Mouse (Mus musculus): ENCODE measurements at regions not wholly inside any gene's neighbourhood (a gene's known extent, or its start where the extent isn't known, plus 50 kb on each side); places are given as distances from the start of the nearest gene placed in this dataset.
A peak's percentile ranks its signal among the peaks of the same experiment; 100 is the strongest.
"Not testable (repeated sequence)": the region's sequence is repeated elsewhere in the genome, so short reads cannot be mapped to it uniquely, and the experiment has no call there.

- no peak for ATAC-seq
- H3K36me3 ChIP-seq (ENCODE audit: control insufficient read depth, insufficient read depth): no peaks in the 10 kb centered on the region
- no peaks in the 10 kb centered on the region for H3K4me1 ChIP-seq (replicated peaks; ENCODE audit: control insufficient read depth, insufficient read depth, low read length)
- H3K27me3 ChIP-seq (replicated peaks; ENCODE audit: control insufficient read depth, insufficient read depth, low read length): no peaks in the 10 kb centered on the region
- no peaks in the 10 kb centered on the region for H3K9me3 ChIP-seq (ENCODE audit: control insufficient read depth, low read length)
- no peak overlapping the region for H3K4me3 ChIP-seq (replicated peaks; ENCODE audit: low read length)
- no peak overlapping the region for H3K4me2 ChIP-seq (ENCODE audit: low read length)
- WGBS: 50% methylated on average over 1 of the region's 1 CpGs
- no peak overlapping the region for H3K9ac ChIP-seq (replicated peaks; ENCODE audit: low read depth, low read length)
- H3K27ac ChIP-seq (ENCODE audit: low read length): no peak overlapping the region
Observed at GRCm38 (mm10) chr3:118194754-118195153, 326.0 kb upstream of the Snx7 start.

DNA sequence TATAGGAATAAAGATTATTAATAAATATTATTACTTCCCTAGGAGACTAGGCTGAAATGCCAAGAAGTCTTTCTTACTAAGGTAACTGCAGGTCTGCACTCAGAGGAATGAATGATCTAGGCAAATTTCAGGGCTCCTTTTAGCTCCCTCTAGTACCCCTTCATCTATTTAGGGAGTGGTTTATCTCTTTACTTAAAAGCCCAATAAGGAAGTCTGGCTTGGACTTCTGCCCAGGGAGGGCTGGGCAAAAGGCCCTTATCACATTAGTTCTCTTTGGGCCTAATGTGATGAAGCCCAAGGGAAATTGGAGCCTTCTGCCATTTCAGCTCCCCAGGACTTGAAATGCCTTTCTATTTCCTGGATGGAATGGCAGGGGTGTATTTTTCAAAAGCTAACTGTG is 320.6 kb upstream of the Snx7 start:
- ATAC-seq: no peak
- H3K9ac ChIP-seq (replicated peaks; ENCODE audit: low read depth, low read length): no peak overlapping the region

GRCm38 (mm10) chr3:118177446-118177845 is 308.7 kb upstream of the Snx7 start:
- H3K9ac ChIP-seq (replicated peaks; ENCODE audit: low read depth, low read length): no peak overlapping the region

More for the DNA sequence above, 320.6 kb upstream of the Snx7 start:
- Histone ChIP-seq H3K4me1 (replicated peaks; ENCODE audit: control insufficient read depth, insufficient read depth, low read length) (no peaks in the 10 kb centered on the region), H3K4me3 (replicated peaks; ENCODE audit: low read length) (no peak overlapping the region), H3K4me2 (ENCODE audit: low read length) (no peak overlapping the region), H3K9me3 (ENCODE audit: control insufficient read depth, low read length) (no peaks in the 10 kb centered on the region), H3K36me3 (ENCODE audit: control insufficient read depth, insufficient read depth) (no peaks in the 10 kb centered on the region), H3K27me3 (replicated peaks; ENCODE audit: control insufficient read depth, insufficient read depth, low read length) (no peaks in the 10 kb centered on the region), H3K27ac (ENCODE audit: low read length) (no peak overlapping the region)

GRCm38 (mm10) chr3:118162916-118163315 is 294.2 kb upstream of the Snx7 start:
- 83% methylated on average over 2 of the region's 2 CpGs for WGBS
- H3K4me2 ChIP-seq (ENCODE audit: low read length): no peak overlapping the region
- H3K27me3 ChIP-seq (replicated peaks; ENCODE audit: control insufficient read depth, insufficient read depth, low read length): no peaks in the 10 kb centered on the region
- no peaks in the 10 kb centered on the region for H3K9me3 ChIP-seq (ENCODE audit: control insufficient read depth, low read length)
- ATAC-seq: no peak
- no peaks in the 10 kb centered on the region for H3K36me3 ChIP-seq (ENCODE audit: control insufficient read depth, insufficient read depth)
- H3K9ac ChIP-seq (replicated peaks; ENCODE audit: low read depth, low read length): no peak overlapping the region
- no peaks in the 10 kb centered on the region for H3K4me1 ChIP-seq (replicated peaks; ENCODE audit: control insufficient read depth, insufficient read depth, low read length)
- H3K27ac ChIP-seq (ENCODE audit: low read length): no peak overlapping the region
- no peak overlapping the region for H3K4me3 ChIP-seq (replicated peaks; ENCODE audit: low read length)

More at GRCm38 (mm10) chr3:118177446-118177845, 308.7 kb upstream of the Snx7 start:
- H3K27ac ChIP-seq (ENCODE audit: low read length): no peak overlapping the region
- no peaks in the 10 kb centered on the region for H3K36me3 ChIP-seq (ENCODE audit: control insufficient read depth, insufficient read depth)
- no peaks in the 10 kb centered on the region for H3K27me3 ChIP-seq (replicated peaks; ENCODE audit: control insufficient read depth, insufficient read depth, low read length)
- H3K4me2 ChIP-seq (ENCODE audit: low read length): no peak overlapping the region
- no peak for ATAC-seq
- WGBS: 96% methylated on average over 2 of the region's 2 CpGs
- no peaks in the 10 kb centered on the region for H3K4me1 ChIP-seq (replicated peaks; ENCODE audit: control insufficient read depth, insufficient read depth, low read length)
- H3K9me3 ChIP-seq (ENCODE audit: control insufficient read depth, low read length): no peaks in the 10 kb centered on the region
- no peak overlapping the region for H3K4me3 ChIP-seq (replicated peaks; ENCODE audit: low read length)

GRCm38 (mm10) chr3:118144788-118145187 is 276.1 kb upstream of the Snx7 start:
- peaks cover 2% of the 10 kb centered on the region; the same call in 1 of the 2 replicates for H3K4me1 ChIP-seq (replicated peaks; ENCODE audit: control insufficient read depth, insufficient read depth, low read length)
- no peak overlapping the region for H3K9ac ChIP-seq (replicated peaks; ENCODE audit: low read depth, low read length)
- no peaks in the 10 kb centered on the region for H3K27me3 ChIP-seq (replicated peaks; ENCODE audit: control insufficient read depth, insufficient read depth, low read length)
- WGBS: 72% methylated on average over 1 of the region's 1 CpGs
- no peak overlapping the region for H3K27ac ChIP-seq (ENCODE audit: low read length)
- no peak overlapping the region for H3K4me2 ChIP-seq (ENCODE audit: low read length)
- H3K4me3 ChIP-seq (replicated peaks; ENCODE audit: low read length): no peak overlapping the region
- no peaks in the 10 kb centered on the region for H3K36me3 ChIP-seq (ENCODE audit: control insufficient read depth, insufficient read depth)
- H3K9me3 ChIP-seq (ENCODE audit: control insufficient read depth, low read length): no peaks in the 10 kb centered on the region
- peak; percentile 57 for ATAC-seq

- H3K4me1 ChIP-seq (replicated peaks; ENCODE audit: control insufficient read depth, insufficient read depth, low read length): peaks cover 2% of the 10 kb centered on the region; the same call in 1 of the 2 replicates
- H3K4me3 ChIP-seq (replicated peaks; ENCODE audit: low read length): no peak overlapping the region
- no peak overlapping the region for H3K4me2 ChIP-seq (ENCODE audit: low read length)
- peak overlapping the region; percentile 60 for H3K27ac ChIP-seq (ENCODE audit: low read length)
- no peaks in the 10 kb centered on the region for H3K27me3 ChIP-seq (replicated peaks; ENCODE audit: control insufficient read depth, insufficient read depth, low read length)
- no peaks in the 10 kb centered on the region for H3K9me3 ChIP-seq (ENCODE audit: control insufficient read depth, low read length)
- WGBS: 30% methylated on average over 8 of the region's 8 CpGs
- ATAC-seq: peak; percentile 81
- no peaks in the 10 kb centered on the region for H3K36me3 ChIP-seq (ENCODE audit: control insufficient read depth, insufficient read depth)
- H3K9ac ChIP-seq (replicated peaks; ENCODE audit: low read depth, low read length): no peak overlapping the region
Observed at GRCm38 (mm10) chr3:118141731-118142130, 273.0 kb upstream of the Snx7 start.

DNA sequence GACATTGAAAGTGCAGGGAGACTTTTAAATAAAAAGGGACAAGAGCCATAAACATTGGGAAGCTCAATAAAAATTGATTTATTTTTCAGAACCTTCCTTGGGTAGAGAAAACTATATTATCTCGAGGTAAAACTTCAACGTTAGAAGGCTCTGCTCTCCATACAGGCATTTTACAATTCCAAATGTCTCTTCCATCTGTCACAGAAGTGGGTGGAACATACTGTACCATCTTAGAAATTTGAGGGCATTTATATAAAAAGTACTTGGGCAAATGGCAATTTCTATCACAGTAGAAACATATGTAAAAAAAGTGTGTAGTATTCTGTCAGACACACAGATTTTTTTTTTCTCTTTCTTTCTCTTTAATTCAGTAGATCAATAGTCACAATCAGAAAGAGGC is 271.4 kb upstream of the Snx7 start:
- Histone ChIP-seq H3K36me3 (ENCODE audit: control insufficient read depth, insufficient read depth) (no peaks in the 10 kb centered on the region), H3K4me3 (replicated peaks; ENCODE audit: low read length) (no peak overlapping the region), H3K4me2 (ENCODE audit: low read length) (no peak overlapping the region), H3K27me3 (replicated peaks; ENCODE audit: control insufficient read depth, insufficient read depth, low read length) (no peaks in the 10 kb centered on the region), H3K9me3 (ENCODE audit: control insufficient read depth, low read length) (no peaks in the 10 kb centered on the region), H3K9ac (replicated peaks; ENCODE audit: low read depth, low read length) (no peak overlapping the region), H3K4me1 (replicated peaks; ENCODE audit: control insufficient read depth, insufficient read depth, low read length) (peaks cover 2% of the 10 kb centered on the region; the same call in 1 of the 2 replicates), H3K27ac (ENCODE audit: low read length) (no peak overlapping the region; the same call in 1 of the 2 replicates)
- ATAC-seq: no peak
- WGBS: 49% methylated on average over 2 of the region's 2 CpGs

DNA sequence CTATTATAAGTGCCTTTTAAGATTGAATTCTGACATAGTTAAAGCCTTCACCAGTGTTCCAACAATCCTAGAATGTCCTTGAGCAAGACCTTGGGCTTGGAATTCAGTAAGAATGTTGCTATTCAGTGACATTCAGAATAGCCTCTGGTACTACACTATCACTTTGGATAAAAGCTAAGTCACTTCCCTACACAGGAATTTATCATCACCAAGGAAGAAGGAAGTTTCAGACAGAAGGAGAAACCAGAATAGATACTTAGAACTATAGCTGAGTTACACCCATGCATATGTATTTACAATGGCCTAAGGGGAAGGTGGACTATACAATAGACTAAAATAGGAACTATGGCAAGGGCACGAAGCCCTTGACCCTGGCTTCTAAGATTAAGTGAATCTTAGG is 259.6 kb upstream of the Snx7 start:
- H3K4me2 ChIP-seq (ENCODE audit: low read length); H3K36me3 ChIP-seq (ENCODE audit: control insufficient read depth, insufficient read depth); H3K27ac ChIP-seq (ENCODE audit: low read length); H3K27me3 ChIP-seq (replicated peaks; ENCODE audit: control insufficient read depth, insufficient read depth, low read length); H3K4me1 ChIP-seq (replicated peaks; ENCODE audit: control insufficient read depth, insufficient read depth, low read length); H3K9ac ChIP-seq (replicated peaks; ENCODE audit: low read depth, low read length); H3K4me3 ChIP-seq (replicated peaks; ENCODE audit: low read length); H3K9me3 ChIP-seq (ENCODE audit: control insufficient read depth, low read length); ATAC-seq: not testable (repeated sequence)
- WGBS: 100% methylated on average over 1 of the region's 1 CpGs

- Histone ChIP-seq H3K9me3 (ENCODE audit: control insufficient read depth, low read length) (no peaks in the 10 kb centered on the region), H3K27ac (ENCODE audit: low read length) (no peak overlapping the region), H3K27me3 (replicated peaks; ENCODE audit: control insufficient read depth, insufficient read depth, low read length) (no peaks in the 10 kb centered on the region), H3K36me3 (ENCODE audit: control insufficient read depth, insufficient read depth) (no peaks in the 10 kb centered on the region), H3K4me3 (replicated peaks; ENCODE audit: low read length) (no peak overlapping the region), H3K9ac (replicated peaks; ENCODE audit: low read depth, low read length) (no peak overlapping the region), H3K4me2 (ENCODE audit: low read length) (no peak overlapping the region), H3K4me1 (replicated peaks; ENCODE audit: control insufficient read depth, insufficient read depth, low read length) (no peaks in the 10 kb centered on the region)
- no peak for ATAC-seq
- 76% methylated on average over 4 of the region's 4 CpGs for WGBS
Observed at GRCm38 (mm10) chr3:118102635-118103034, 233.9 kb upstream of the Snx7 start.

- H3K9ac ChIP-seq (replicated peaks; ENCODE audit: low read depth, low read length): no peak overlapping the region
- no peak for ATAC-seq
- H3K36me3 ChIP-seq (ENCODE audit: control insufficient read depth, insufficient read depth): no peaks in the 10 kb centered on the region
- H3K27me3 ChIP-seq (replicated peaks; ENCODE audit: control insufficient read depth, insufficient read depth, low read length): no peaks in the 10 kb centered on the region
- H3K4me1 ChIP-seq (replicated peaks; ENCODE audit: control insufficient read depth, insufficient read depth, low read length): no peaks in the 10 kb centered on the region
- H3K4me3 ChIP-seq (replicated peaks; ENCODE audit: low read length): no peak overlapping the region
- no peak overlapping the region for H3K27ac ChIP-seq (ENCODE audit: low read length)
- no peaks in the 10 kb centered on the region for H3K9me3 ChIP-seq (ENCODE audit: control insufficient read depth, low read length)
- 88% methylated on average over 3 of the region's 3 CpGs for WGBS
- no peak overlapping the region for H3K4me2 ChIP-seq (ENCODE audit: low read length)
Observed at GRCm38 (mm10) chr3:118084508-118084907, 215.8 kb upstream of the Snx7 start.

Data from forebrain, embryonic 16.5 days (tissue).